Mouse (Mus musculus) MN1 (cell line): ENCODE measurements around the gene Zfhx3.

Experiments used
- DNase-seq: peaks from one replicate; pipeline ENCODE4 v3.0.0-alpha.2; 2016; ENCODE audit warnings: low spot score

The Zfhx3 gene

GRCm38 (mm10) chr8:108701381-108702175 is 759.1 kb downstream of the Zfhx3 start:
- no peak for DNase-seq

GRCm38 (mm10) chr8:108702201-108702600 is 759.8 kb downstream of the Zfhx3 start:
- no peak for DNase-seq

- DNase-seq: no peak
These were observed 763.3 kb downstream of the Zfhx3 start for GRCm38 (mm10) chr8:108705751-108706150.

- no peak for DNase-seq
These were observed 764.0 kb downstream of the Zfhx3 start for GRCm38 (mm10) chr8:108706491-108706847.

DNA sequence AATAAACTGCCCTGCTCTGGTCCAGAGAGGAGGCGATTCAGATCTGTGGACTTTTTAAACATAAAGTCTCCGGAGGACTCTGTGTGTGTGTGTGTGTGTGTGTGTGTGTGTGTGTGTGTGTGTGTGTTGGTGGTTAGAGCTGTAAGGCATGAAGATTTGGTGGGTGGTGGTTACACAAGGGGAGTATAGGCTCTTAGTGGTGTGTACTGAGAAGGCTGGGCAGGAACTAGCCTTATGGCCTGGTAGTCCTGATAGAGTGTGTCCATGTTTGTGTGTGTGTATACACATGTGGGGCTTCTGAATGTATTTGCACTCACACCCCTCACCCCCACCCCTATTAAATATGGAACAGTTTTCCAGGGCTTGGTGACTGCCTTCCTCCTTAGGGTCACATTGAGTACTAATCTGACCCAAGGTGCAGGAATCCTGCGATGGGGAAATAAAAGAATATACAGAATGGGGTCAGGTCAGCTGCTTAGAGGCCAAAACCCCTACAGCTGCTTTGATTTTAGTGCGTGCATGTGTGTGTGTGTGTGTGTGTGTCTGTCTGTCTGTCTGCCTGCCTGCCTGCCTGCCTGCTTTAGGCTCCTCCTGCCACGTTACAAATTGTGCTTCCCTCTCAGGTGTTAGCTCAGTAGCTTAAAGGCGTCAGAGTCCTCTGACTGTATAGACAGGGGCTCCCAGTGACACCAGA is 764.6 kb downstream of the Zfhx3 start:
- DNase-seq: no peak

GRCm38 (mm10) chr8:108707576-108708281 is 765.3 kb downstream of the Zfhx3 start:
- no peak for DNase-seq

- DNase-seq: peak; percentile 29
These were observed 766.5 kb downstream of the Zfhx3 start for GRCm38 (mm10) chr8:108708833-108709387.

- DNase-seq: no peak
These were observed 767.0 kb downstream of the Zfhx3 start for GRCm38 (mm10) chr8:108709441-108709840.

DNA sequence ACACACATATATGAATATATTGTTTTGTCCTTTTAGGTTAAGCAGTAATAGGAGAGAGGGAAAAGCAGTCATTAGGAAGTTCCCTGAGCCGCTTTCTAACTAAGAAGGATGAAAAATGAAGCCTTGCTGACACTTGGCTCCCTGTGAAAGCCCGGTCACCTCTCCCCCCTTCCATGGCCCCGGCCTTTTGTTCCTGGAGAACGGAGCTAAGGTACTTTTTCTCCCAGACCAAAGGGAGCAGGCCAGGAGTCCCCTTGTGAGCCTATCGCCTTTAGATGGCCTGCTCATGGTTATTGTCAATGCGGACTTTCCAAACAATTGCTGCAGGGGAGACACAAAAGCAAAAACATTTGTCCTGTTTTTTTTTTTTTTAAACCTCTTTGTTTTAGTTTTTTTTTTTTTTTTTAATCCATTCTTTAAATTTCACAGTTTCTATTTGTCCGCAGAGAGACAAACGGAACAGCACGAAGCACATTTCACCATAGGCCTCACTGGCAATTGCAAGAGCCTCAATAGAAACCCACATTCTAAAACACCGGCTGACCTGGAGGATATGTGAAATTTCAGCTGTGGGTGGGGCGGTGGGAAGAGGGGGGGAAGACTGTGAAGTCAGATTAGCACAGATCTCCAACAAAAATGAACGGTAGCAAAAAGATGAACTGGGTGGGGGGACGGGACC is 767.6 kb downstream of the Zfhx3 start:
- DNase-seq: no peak

DNA sequence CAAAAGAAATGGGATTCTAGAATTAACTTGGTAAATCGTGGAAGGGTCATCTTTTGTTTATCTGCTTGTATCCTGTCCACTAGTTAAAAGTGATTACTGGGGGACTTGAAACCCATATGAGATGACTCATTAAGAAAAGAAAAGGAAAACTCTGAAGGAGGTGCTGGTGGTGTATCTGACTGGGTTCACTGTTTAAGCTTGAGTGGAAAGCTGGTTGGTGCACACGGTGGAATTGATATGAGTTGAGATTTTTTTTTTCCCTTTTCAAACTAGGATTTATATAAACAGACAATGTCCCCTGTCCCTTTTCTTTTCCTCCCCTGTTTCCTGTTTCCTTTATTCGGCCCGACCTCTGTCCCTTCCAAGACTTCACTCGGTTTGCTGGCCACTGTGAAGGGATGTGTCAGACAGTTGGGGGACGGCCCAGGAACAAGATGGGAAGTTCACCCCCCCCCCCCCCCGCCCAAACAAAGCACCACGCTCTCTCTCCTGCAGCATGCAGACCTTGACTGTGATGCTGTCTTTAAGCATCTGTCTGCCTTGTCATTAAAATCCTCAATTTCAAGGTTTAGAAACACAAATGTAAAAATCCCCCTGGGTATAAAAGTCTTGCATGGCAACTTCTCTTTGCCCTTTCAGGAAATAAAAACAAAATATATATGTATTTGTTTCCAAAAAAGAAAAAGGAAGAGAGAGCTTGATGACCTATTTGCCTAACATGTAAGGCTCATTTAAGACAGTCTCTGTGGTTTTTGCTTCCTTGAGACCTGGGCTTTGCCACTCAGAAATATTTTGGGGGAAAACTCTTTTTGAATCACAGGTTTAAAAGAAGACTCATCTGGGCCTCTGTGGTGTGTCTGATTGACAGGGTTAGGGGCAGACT is 768.4 kb downstream of the Zfhx3 start:
- no peak for DNase-seq

DNA sequence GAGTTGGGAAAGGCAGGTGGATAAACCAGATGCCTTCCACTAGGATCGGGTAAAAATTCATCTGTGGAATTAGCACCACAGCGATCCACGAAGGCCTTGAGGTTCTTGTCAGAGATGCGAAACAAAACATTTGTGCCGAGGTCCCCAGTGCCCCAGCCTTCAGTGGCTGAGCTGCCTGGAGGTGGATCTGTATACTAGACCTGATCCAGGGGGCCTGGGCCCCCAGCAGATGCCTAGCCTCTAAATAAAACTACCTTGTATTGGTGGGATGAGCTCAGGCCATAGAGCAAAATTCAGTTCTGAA is 769.0 kb downstream of the Zfhx3 start:
- DNase-seq: no peak

DNA sequence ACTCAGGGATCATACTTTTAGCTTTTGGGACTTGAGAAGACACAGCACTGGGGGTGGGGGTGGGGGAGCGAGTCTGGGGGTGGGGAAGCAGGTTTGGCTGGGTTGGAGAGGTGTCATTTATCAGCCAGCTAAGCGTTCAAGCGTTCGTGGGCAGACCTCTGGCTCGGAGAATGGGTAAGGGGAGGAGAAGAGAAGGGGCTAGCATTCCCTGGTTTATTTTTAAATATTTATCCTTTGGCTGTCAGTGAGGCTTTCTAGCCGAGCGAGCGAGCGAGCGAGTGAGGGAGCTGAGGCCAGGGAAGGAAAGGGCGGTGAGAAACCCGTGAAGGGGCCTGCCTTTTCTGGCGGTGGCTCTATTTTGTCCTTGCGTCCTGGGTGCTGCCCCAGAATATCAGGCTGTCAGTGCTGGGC is 769.6 kb downstream of the Zfhx3 start:
- DNase-seq: no peak

GRCm38 (mm10) chr8:108712607-108713006 is 770.2 kb downstream of the Zfhx3 start:
- no peak for DNase-seq

DNA sequence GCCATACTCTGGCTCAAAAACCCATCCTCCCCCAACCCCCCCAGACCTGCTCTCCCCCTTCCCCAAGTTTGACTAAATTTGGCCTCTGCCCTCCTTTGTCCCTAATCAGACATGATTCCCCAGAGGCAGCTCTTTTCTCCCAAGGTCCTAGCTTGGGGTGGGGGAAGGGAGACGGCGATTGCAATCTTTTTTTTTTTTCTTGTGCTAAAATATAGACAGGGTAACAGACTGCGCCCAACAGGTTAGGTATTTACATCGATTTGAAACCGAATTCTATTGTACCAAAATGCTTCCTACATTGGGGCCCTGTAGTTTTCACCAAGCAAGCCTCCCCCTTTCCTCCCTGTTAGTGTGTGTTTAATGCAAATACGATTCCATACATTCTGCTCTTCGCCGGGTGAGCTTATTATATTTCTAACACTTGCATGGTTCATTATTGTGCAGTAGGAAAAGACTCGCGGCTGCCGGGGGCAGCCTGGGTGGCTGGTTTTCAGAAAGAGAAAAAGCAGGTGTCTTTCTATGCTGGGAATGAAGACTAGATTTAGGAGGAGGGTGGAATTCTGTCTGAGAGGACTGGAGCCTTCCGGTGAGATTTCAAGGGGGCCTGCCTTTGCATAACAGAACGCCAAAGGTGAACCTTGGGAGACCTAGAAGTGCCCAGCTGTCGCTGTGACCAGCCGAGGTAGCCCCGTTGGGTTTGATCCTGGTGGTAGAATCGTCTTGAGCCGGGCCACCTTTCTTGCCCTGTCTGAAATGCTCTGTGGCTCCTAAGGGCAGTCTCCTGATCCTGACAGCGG is 771.1 kb downstream of the Zfhx3 start:
- peak; percentile 13 for DNase-seq

DNA sequence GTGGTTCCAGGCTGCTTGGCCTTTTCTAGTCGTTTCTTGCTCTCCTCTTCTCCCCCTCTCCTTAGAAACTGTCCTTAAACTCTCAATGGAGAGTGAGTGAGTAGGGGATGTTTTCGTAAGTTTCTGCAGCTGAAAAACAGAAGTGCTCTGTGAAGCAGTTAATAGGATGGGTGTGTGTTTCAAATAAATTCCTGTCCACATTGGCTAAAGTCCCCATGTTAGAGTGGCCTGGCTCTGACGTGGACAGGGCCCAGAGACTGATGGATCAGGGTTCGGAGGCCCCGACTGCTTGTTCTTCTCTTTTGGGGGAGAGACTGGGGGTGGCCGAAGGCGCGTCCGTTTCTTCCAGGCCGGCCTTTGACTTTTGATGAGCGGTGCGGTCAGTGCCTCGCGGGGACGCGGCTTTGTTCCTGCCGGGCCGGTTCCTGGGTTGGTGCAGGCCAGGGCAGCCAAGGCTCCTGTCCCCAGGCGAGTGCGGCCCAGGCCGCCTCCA is 771.7 kb downstream of the Zfhx3 start:
- DNase-seq: no peak

DNA sequence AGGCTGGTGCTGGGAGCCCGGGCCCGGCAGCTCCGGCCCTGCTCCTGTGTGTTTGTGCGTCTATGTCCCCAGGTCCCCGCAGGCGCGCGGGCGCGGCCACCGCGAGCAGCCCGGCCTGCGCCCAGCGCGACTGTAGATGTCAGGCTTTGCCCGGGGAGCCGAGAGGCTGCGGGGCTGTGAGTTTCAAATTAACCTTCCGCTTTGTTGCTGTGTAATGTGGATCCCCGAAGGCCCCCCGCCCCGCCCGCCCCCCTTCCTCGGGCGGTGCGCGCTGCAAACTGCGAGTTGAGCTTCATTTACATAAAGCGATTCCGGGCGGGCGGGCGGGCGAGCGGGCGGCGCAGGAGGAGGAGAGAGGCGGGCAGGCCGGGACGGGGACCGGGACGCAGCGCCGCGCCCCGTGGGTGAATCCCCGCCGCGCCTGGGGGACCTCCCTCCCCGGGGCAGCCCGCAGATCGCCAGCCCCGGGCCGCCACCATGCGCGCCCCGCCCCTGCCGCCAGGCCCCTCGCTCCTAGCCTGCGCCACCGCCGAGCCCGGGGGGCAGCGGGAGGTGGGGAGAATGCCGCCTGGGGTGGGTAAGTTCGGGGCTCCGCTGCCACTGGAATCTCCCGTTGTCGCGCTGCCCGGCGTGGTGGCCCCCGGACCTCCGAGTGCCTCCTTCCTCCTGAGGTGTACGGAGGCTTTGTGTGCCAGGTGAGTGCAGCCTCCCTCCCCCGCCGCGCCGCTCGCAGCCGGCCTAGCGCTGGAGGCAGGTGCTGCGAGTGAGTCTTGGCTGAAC is 772.4 kb downstream of the Zfhx3 start:
- peak; percentile 64 for DNase-seq

DNA sequence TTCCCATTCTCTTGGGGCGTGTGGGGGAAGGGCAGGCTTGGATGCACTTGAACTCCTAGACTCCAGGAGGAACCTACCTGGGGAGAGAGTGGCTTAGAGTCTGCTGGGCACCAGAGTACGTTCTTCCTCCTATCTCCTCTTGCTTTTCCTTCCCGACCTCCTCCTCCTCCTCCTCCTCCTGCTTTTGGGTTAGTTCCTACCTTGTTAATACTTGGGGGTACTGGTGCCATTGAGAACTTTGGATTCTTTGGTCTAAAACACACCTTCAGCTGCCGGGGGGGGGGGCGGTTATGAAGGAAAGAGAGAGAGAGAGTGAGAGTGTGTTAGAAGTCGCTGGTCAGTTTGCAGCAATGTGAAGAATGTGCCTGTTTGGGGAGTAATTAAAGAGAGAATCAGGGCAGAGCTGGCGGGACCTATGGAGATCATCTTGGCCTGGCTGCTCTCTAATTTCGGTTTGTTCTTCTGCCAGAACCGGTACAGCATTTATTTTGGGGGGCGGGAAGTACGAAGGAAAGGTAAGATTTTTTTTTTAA is 773.0 kb downstream of the Zfhx3 start:
- no peak for DNase-seq

DNA sequence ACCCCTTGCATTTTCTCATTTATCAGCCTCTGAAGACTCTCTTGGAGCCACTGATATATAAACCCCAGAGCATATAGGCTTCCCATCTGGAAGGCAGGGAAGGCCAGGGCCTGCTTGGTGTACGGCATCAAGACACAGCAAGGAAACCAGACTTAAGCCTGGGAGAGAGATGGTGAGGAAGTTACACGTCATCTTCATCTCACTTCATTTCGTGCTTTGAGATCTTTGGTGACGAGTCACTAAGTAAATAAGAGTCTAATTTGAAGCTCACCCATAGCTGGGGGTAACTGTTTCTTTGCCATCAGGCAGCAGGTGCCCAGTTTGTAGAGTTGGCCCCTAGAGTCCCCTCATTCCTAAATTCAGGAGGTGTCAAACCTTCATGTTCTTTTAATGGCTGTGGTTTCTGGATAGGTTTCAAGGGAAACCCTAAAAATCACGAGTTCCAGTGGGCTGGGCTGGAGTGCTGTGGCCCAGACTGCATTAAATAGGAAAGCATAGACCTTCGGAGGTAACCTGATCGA is 773.9 kb downstream of the Zfhx3 start:
- DNase-seq: peak; percentile 16

- no peak for DNase-seq
These were observed 775.1 kb downstream of the Zfhx3 start for GRCm38 (mm10) chr8:108717545-108717944.
